Mouse (Mus musculus) urinary bladder, postnatal 14 days (tissue): ENCODE results near the gene Xpo5.

Experiments
- DNase-seq: peaks from one replicate; pipeline ENCODE4 v3.0.0; 2021; ENCODE audit warnings: low spot score

Gene Xpo5

DNA sequence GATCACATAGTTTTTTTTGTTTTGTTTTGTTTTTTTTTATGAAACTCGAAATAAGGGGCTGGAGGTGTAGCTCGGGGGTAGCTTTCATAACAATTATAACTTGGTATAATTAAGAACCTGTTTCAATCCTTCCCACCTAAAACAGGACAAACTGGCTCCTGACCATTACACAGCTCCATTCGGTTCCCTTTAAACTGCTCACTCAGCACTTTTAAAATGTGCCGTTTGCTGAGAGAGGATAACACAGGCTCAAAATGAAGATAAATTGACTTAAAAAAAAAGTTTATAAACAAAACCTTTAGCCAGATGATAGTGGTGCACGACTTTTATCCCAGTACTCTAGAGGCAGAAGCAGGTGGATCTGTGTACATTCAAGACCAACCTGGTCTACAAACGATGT, 82.8 kb downstream of the Xpo5 start:
- no peak for DNase-seq

DNA sequence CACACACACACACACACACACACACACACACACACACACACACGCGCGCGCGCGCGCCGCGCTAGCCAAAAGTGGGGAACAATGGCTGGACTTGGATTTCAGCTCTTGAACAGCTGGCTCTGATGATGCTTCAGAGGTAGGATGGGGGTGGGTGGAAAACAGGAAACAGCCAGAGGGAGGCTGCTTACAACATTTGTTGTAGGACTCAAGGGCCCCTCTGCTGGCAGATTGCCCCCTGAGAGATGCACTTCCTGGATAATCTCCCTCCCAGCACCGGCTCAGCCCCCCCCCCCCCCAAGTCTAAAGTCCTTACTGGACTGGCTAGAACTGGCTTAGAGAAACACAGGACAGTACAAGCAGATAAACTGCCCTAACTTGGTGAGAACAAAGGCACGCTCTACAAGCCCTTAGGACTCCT, 85.1 kb downstream of the Xpo5 start:
- no peak for DNase-seq
